Comparison of ENCODE assay signal across 8 mouse cellular contexts in genomic region chr15:93397826-93398698, GRCm38 (mm10). TPM values are rescaled to one million over a fixed set of nuclear protein-coding genes. Genes with fewer than 3 reads are reported as not detected.
DNase-seq lines count a peak whose midpoint lies in the region; ATAC-seq lines count a peak whose summit lies in the region.

TSS of gene Zcrb1 (minus strand) at chr15:93398334.
TSS of gene Pphln1 (plus strand) at chr15:93398350.

- H3K4me1 ChIP-seq in hindbrain, embryonic 11.5 days (replicated peaks; ENCODE audit: control insufficient read depth, insufficient read depth, low read length): peaks cover 5% of the 10 kb centered on the region

- peak; percentile 97 for ATAC-seq in frontal cortex, adult (ENCODE audit: low TSS enrichment)
- ATAC-seq in hindbrain, embryonic 11.5 days (ENCODE audit: low FRiP score): peak; percentile 96

- H3K9ac ChIP-seq in hindbrain, embryonic 11.5 days (ENCODE audit: low read depth, low read length): peak within 1 kb of the TSS; percentile 84

- peak; percentile 52 for DNase-seq in MEL-GATA-1-ER (ENCODE audit: extremely low read depth, low read depth)
- peak; percentile 76 for DNase-seq in cerebellum, adult 8-10 months
- DNase-seq in hindbrain, embryonic 11.5 days (ENCODE audit: low spot score): peak; percentile 94
- DNase-seq in layer of hippocampus, postnatal 10 days (ENCODE audit: low spot score in 2 of 2): peak; percentile 78 to 88
- DNase-seq in lung, postnatal 10 days: peak; percentile 85
- DNase-seq in ovary, postnatal 36 days (ENCODE audit: low spot score): peak; percentile 85
- DNase-seq in thymus, postnatal 25 days: peak; percentile 88

- WGBS in hindbrain, embryonic 11.5 days: under 1% methylated on average over 85 of the region's 100 CpGs

- peak within 1 kb of the TSS; percentile 69 for H3K4me3 ChIP-seq in hindbrain, embryonic 11.5 days (ENCODE audit: low read depth, low read length)

- H3K4me2 ChIP-seq in hindbrain, embryonic 11.5 days (replicated peaks; ENCODE audit: low read depth, low read length): peak within 1 kb of the TSS; percentile 44

- no peaks in the 10 kb centered on the region for H3K36me3 ChIP-seq in hindbrain, embryonic 11.5 days (ENCODE audit: control insufficient read depth, insufficient read depth, low read length)

- no peaks in the 10 kb centered on the region for H3K9me3 ChIP-seq in hindbrain, embryonic 11.5 days (ENCODE audit: control insufficient read depth, low read length)

- H3K27me3 ChIP-seq in hindbrain, embryonic 11.5 days (ENCODE audit: control insufficient read depth, insufficient read depth, low read length): no peaks in the 10 kb centered on the region

- H3K27ac ChIP-seq in hindbrain, embryonic 11.5 days (ENCODE audit: low read depth, low read length): peak within 1 kb of the TSS; percentile 65

RNA-seq across cellular contexts. Expression of gene Zcrb1, which starts in this region (rescaled TPM):
- polyA plus RNA-seq in hindbrain, embryonic 11.5 days (2014; fragmentation: Nextera tagmentation; extraction: Ambion mirVana): 161 and 175 TPM in 2 replicates
- total RNA-seq in layer of hippocampus, postnatal 10 days (2021): 10 to 100 TPM; 80.5 to 96.2 TPM

RNA-seq across cellular contexts. Expression of gene Pphln1, which starts in this region (rescaled TPM):
- 53.9 and 68.7 TPM in 2 replicates for polyA plus RNA-seq in hindbrain, embryonic 11.5 days (2014; fragmentation: Nextera tagmentation; extraction: Ambion mirVana)
- total RNA-seq in layer of hippocampus, postnatal 10 days (2021): 10 to 100 TPM; 31.6 to 34.3 TPM

Comparison
In these comparisons a context has a peak if more than half of its experiments do, and no peak if none do; other contexts are left out.
1. Peak in every context shown above with its lines: DNase-seq, ATAC-seq, H3K4me3 ChIP-seq and H3K27ac ChIP-seq.